In genomic region chr11:20742361-20742897, GRCm38 (mm10) we compare ENCODE assay signal across 8 mouse cellular contexts. TPM values are rescaled to one million over a fixed set of nuclear protein-coding genes. Genes with fewer than 3 reads are reported as not detected.
A peak's percentile ranks its signal among the peaks of the same experiment; 100 is the strongest.
DNase-seq lines count a peak whose midpoint lies in the region; ATAC-seq and TF ChIP-seq lines count a peak whose summit lies in the region.

No protein-coding gene starts in this region.

- peaks cover 0 to 8% of the 10 kb centered on the region in 2 experiments; a peak in 2 of 4 replicates for H3K4me1 ChIP-seq in ES-E14 (ENCODE audit: control insufficient read depth in 2 of 2, insufficient read depth in 2 of 2, low read length in 2 of 2, poor library complexity in 1 of 2)
- peaks cover 8% of the 10 kb centered on the region for H3K4me1 ChIP-seq in neural tube, embryonic 15.5 days

- H3K36me3 ChIP-seq in ES-E14 (ENCODE audit: control insufficient read depth, insufficient read depth, low read length, poor library complexity, severe bottlenecking) = no peaks in the 10 kb centered on the region
- no peaks in the 10 kb centered on the region for H3K36me3 ChIP-seq in neural tube, embryonic 15.5 days

- no peaks in the 10 kb centered on the region for H3K27me3 ChIP-seq in neural tube, embryonic 15.5 days (replicated peaks)

- H3K4me3 ChIP-seq in ES-E14 (ENCODE audit: insufficient read depth in 1 of 2, low read depth in 1 of 2, low read length in 2 of 2, poor library complexity in 1 of 2, severe bottlenecking in 1 of 2) = peak overlapping the region; percentile 82 to 97
- peak overlapping the region; percentile 97 for H3K4me3 ChIP-seq in neural tube, embryonic 15.5 days (replicated peaks)

- TF ChIP-seq CTCF in brain, embryonic 14.5 days (IDR thresholded peaks at IDR 0.05; ENCODE audit: borderline replicate concordance, extremely low read depth, insufficient read depth, insufficient read length) = no peak

- peak overlapping the region; percentile 72; the same call in 1 of the 2 replicates for H3K27ac ChIP-seq in ES-E14 (ENCODE audit: insufficient read depth, low read depth, low read length, poor library complexity, severe bottlenecking)
- peak overlapping the region; percentile 96 for H3K27ac ChIP-seq in neural tube, embryonic 15.5 days (replicated peaks)

- in situ Hi-C loops in ES-E14 (cut with MboI; ENCODE audit: low sequenced_read_pairs in 2 of 2, unreplicated experiment in 2 of 2) = no loop called here

- intact Hi-C loops in heart, postnatal 36 days (cut with DNase I) = loop anchor here (2.0 to 5.0 kb wide), 4 partner anchors 50 to 296 kb away; no protein-coding TSS in a partner anchor

- peak; percentile 35 for DNase-seq in ES-E14 (ENCODE audit: low read depth, low spot score)
- DNase-seq in brain, embryonic 14.5 days (ENCODE audit: low read depth) = peak; percentile 92
- peak; percentile 62 to 67 for DNase-seq in heart, postnatal 36 days
- DNase-seq in layer of hippocampus, adult 11-12 months (ENCODE audit: low spot score) = peak; percentile 76
- peak; percentile 31 to 69 for DNase-seq in lung, adult 18-20 months
- peak; percentile 46 to 63 for DNase-seq in thymus, postnatal 36 days

- H3K4me2 ChIP-seq in neural tube, embryonic 15.5 days = peak overlapping the region; percentile 71

- no peaks in the 10 kb centered on the region for H3K9me3 ChIP-seq in ES-E14 (ENCODE audit: control insufficient read depth, insufficient read depth, low read depth, low read length)
- no peaks in the 10 kb centered on the region for H3K9me3 ChIP-seq in neural tube, embryonic 15.5 days (replicated peaks)

- peak overlapping the region; percentile 84; the same call in 1 of the 2 replicates for H3K9ac ChIP-seq in ES-E14 (ENCODE audit: insufficient read depth, low read depth, low read length, poor library complexity, severe bottlenecking)
- H3K9ac ChIP-seq in neural tube, embryonic 15.5 days (replicated peaks) = peak overlapping the region; percentile 62

- ATAC-seq in erythroid progenitor cell, adult 5-6 weeks (replicated peaks; ENCODE audit: low FRiP score, poor library complexity, severe bottlenecking) = peak; percentile 47
- peak; percentile 33; the same call in 1 of the 2 replicates for ATAC-seq in neural tube, embryonic 15.5 days (ENCODE audit: low FRiP score)

- under 1% methylated on average over 9 of the region's 9 CpGs for WGBS in neural tube, embryonic 15.5 days

- no peak for TF ChIP-seq POLR2A in brain, embryonic 14.5 days (IDR thresholded peaks at IDR 0.05; ENCODE audit: borderline replicate concordance, extremely low read depth, insufficient read depth, insufficient read length, poor library complexity, severe bottlenecking)

TF ChIP-seq in ES-E14, 5 proteins besides CTCF, POLR2A, EP300 and RAD21:
- TF ChIP-seq HCFC1 (IDR thresholded peaks at IDR 0.05; ENCODE audit: borderline replicate concordance, insufficient read depth, low read length) = no peak
- peak; percentile 95 for TF ChIP-seq ZNF384 (IDR thresholded peaks at IDR 0.05; ENCODE audit: low read depth, low read length)
TF ChIP-seq in ES-E14: peak in this region for 1.

RNA-seq across cellular contexts. Expression of gene Aftph, which starts 1.0 kb away (rescaled TPM):
- 23.1 and 25.7 TPM in 2 replicates for total RNA-seq in ES-E14 (2012; rRNA removed)
- polyA plus RNA-seq in brain, embryonic 14.5 days (2012; rRNA removed) = 63.2 and 72.5 TPM in 2 replicates
- 70.8 and 101 TPM in 2 replicates for total RNA-seq in erythroid progenitor cell, adult 5-6 weeks (2015; ENCODE audit: low replicate concordance)
- total RNA-seq in erythroid progenitor cell, adult 5-6 weeks (2017; ENCODE audit: low replicate concordance) = 57.7 and 83.8 TPM in 2 replicates
- 10 to 100 TPM; 22.1 to 23.3 TPM for total RNA-seq in heart, postnatal 36 days (2021)
- polyA plus RNA-seq in neural tube, embryonic 15.5 days (2015; fragmentation: Nextera tagmentation; extraction: Ambion mirVana) = 33.2 and 33.8 TPM in 2 replicates

Comparison
In these comparisons a context has a peak if more than half of its experiments do, and no peak if none do; other contexts are left out.
1. Peak in every context shown above with its lines: DNase-seq, ATAC-seq, H3K4me3 ChIP-seq and H3K27ac ChIP-seq.
2. DNase-seq: peak in every context shown above with its lines; median percentile 92 in brain, embryonic 14.5 days; 76 in layer of hippocampus, adult 11-12 months; 64 in heart, postnatal 36 days; 54 in thymus, postnatal 36 days; 50 in lung, adult 18-20 months; 35 in ES-E14.